Mouse (Mus musculus) embryonic facial prominence, embryonic 13.5 days (tissue): ENCODE results near the gene Iscu. TPM values are rescaled to one million over a fixed set of nuclear protein-coding genes. Genes with fewer than 3 reads are reported as not detected.

Source experiments
- ATAC-seq: fragments of 200-750 bp; cut with Nextera tagmentation; 2 replicates; pipeline ENCODE4 v1.8.0; 2017; ENCODE audit warnings: low read depth; ENCODE audit not compliant: insufficient number of reproducible peaks, insufficient read depth, low FRiP score, low TSS enrichment
- H3K27ac ChIP-seq: fragments of 300-500 bp; sonication (generic); 2 replicates; pipeline ENCODE4 v1.5.1; 2015; ENCODE audit warnings: moderate library complexity, mild to moderate bottlenecking, inconsistent platforms
- H3K27me3 ChIP-seq: fragments of 300-500 bp; sonication (generic); 2 replicates; pipeline ENCODE4 v1.6.1; 2015; ENCODE audit warnings: mild to moderate bottlenecking, inconsistent platforms
- H3K36me3 ChIP-seq: fragments of 300-500 bp; sonication (generic); 2 replicates; pipeline ENCODE4 v1.6.1; 2015; ENCODE audit warnings: mild to moderate bottlenecking, inconsistent platforms
- H3K4me1 ChIP-seq: fragments of 300-500 bp; sonication (generic); 2 replicates; pipeline ENCODE4 v1.6.1; 2015; ENCODE audit warnings: inconsistent platforms
- H3K4me2 ChIP-seq: fragments of 300-500 bp; sonication (generic); 2 replicates; pipeline ENCODE4 v1.6.1; 2015; ENCODE audit warnings: moderate library complexity, mild to moderate bottlenecking, inconsistent platforms
- H3K4me3 ChIP-seq: fragments of 300-500 bp; sonication (generic); 2 replicates; pipeline ENCODE4 v1.5.1; 2015; ENCODE audit warnings: mild to moderate bottlenecking, inconsistent platforms
- H3K9ac ChIP-seq: fragments of 300-500 bp; sonication (generic); 2 replicates; pipeline ENCODE4 v1.6.1; 2015; ENCODE audit warnings: mild to moderate bottlenecking, inconsistent platforms
- H3K9me3 ChIP-seq: fragments of 300-500 bp; sonication (generic); 2 replicates; pipeline ENCODE4 v1.6.1; 2016; ENCODE audit warnings: inconsistent platforms
- WGBS: fragments of 180-500 bp; shearing (Covaris S2); methylation state at CpG from one replicate; pipeline ENCODE4 v1.1.7; 2015; ENCODE audit warnings: mixed read lengths; 5-methylcytosine and 5-hydroxymethylcytosine counted together
- polyA plus RNA-seq: library from polyadenylated mRNA; unstranded; fragments of >200 nt; fragmentation: Nextera tagmentation; extraction: Ambion mirVana; gene quantifications from 2 replicates; pipeline ENCODE4 v1.2.1, GENCODE M21; 2015

Iscu gene
- polyA plus RNA-seq, 1 experiment from 2014 or later = 101 TPM

DNA sequence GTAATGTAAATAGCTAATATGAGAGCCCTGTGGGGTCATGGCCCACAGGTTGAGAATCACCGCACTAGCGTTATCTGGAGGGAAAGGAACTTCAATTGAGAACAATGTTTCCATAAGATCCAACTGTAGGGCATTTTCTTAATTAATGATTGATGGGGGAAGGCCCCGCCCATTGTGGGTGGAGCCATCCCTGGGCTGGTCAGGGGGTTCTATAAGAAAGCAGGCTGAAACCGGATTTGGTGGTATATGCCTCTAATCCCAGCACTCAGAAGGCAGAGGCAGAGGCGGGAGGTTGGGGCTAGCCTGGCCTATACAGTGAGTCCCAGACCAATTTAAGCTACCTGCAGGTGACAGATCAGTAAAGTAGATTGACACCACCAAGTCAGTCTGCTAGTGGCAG, 38.2 kb upstream of the Iscu start:
- 64% methylated on average over 5 of the region's 5 CpGs for WGBS
- H3K4me3 ChIP-seq = no peak overlapping the region
- H3K36me3 ChIP-seq = peaks cover 20% of the 10 kb centered on the region
- no peak overlapping the region for H3K27ac ChIP-seq
- peaks cover 21% of the 10 kb centered on the region for H3K4me1 ChIP-seq
- no peak overlapping the region for H3K4me2 ChIP-seq
- H3K9ac ChIP-seq = no peak overlapping the region
- no peaks in the 10 kb centered on the region for H3K27me3 ChIP-seq
- no peak for ATAC-seq
- H3K9me3 ChIP-seq = no peaks in the 10 kb centered on the region

- H3K4me3 ChIP-seq = peak overlapping the region; percentile 67
- 29% methylated on average over 7 of the region's 7 CpGs for WGBS
- peaks cover 25% of the 10 kb centered on the region for H3K36me3 ChIP-seq
- no peaks in the 10 kb centered on the region for H3K27me3 ChIP-seq
- peak overlapping the region; percentile 88 for H3K4me2 ChIP-seq
- H3K4me1 ChIP-seq = peaks cover 25% of the 10 kb centered on the region
- H3K9me3 ChIP-seq = no peaks in the 10 kb centered on the region
- peak overlapping the region; percentile 90 for H3K27ac ChIP-seq
- 0 out of 2 replicates have a peak, but pooled peaks have one; percentile 40 for ATAC-seq
- peak overlapping the region; percentile 78 for H3K9ac ChIP-seq
These were observed 37.6 kb upstream of the Iscu start for GRCm38 (mm10) chr5:113735023-113735344.

DNA sequence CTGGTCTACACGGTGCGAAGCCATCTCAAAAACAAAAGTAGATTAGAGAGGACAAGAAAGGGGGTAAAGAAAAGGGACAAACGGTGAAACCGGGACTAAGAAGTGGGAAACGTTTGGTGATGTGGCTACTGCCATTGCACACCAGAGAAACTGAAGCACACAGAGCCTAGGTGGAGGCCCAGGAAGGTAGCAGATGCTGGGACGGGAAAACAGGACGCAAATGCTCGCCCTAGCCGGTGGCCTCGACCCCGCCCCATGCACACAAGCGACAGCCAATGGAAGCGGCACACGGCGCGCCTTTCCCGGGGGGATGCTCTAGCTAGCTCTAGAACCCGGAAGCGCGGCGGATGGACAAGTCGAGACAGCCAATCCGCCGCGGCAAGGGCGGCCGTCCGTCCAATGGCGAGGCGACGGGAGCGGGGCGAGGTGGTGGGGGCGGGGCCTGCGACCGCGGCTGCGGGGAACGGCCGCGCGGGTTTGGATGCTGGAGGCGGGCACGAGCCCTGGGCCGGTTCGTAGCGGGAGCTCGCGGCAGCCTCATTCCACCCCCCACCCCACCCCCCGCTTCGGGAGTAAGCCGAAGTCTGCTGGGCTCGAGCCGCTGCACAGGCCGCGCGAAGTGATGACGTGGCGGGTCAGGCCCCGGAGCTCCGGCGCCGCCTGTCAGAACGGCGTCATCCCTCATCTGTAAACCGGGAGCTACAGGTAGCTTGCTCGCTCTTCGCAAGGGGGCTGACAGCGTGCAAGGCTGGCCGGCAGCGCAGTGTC, 37.0 kb upstream of the Iscu start, which contains the start of gene Ficd:
TSS of gene Ficd (plus strand) at position 459 of the 768 bp plus-strand sequence.
- peak within 1 kb of the TSS; percentile 78 for H3K9ac ChIP-seq
- H3K36me3 ChIP-seq = peaks cover 29% of the 10 kb centered on the region
- H3K4me1 ChIP-seq = peaks cover 26% of the 10 kb centered on the region
- no peaks in the 10 kb centered on the region for H3K27me3 ChIP-seq
- H3K4me2 ChIP-seq = peak within 1 kb of the TSS; percentile 88
- H3K9me3 ChIP-seq = no peaks in the 10 kb centered on the region
- under 1% methylated on average over 70 of the region's 71 CpGs for WGBS
- peak within 1 kb of the TSS; percentile 67 for H3K4me3 ChIP-seq
- peak; percentile 93 for ATAC-seq
- peak within 1 kb of the TSS; percentile 90 for H3K27ac ChIP-seq

GRCm38 (mm10) chr5:113736113-113736502, 36.4 kb upstream of the Iscu start:
- H3K36me3 ChIP-seq = peaks cover 35% of the 10 kb centered on the region
- H3K9ac ChIP-seq = peak overlapping the region; percentile 78
- peak; percentile 3; the same call in 1 of the 2 replicates for ATAC-seq
- H3K27ac ChIP-seq = peak overlapping the region; percentile 90
- 6% methylated on average over 10 of the region's 10 CpGs for WGBS
- no peaks in the 10 kb centered on the region for H3K27me3 ChIP-seq
- H3K4me3 ChIP-seq = peak overlapping the region; percentile 67
- no peaks in the 10 kb centered on the region for H3K9me3 ChIP-seq
- peaks cover 32% of the 10 kb centered on the region for H3K4me1 ChIP-seq
- peak overlapping the region; percentile 88 for H3K4me2 ChIP-seq

DNA sequence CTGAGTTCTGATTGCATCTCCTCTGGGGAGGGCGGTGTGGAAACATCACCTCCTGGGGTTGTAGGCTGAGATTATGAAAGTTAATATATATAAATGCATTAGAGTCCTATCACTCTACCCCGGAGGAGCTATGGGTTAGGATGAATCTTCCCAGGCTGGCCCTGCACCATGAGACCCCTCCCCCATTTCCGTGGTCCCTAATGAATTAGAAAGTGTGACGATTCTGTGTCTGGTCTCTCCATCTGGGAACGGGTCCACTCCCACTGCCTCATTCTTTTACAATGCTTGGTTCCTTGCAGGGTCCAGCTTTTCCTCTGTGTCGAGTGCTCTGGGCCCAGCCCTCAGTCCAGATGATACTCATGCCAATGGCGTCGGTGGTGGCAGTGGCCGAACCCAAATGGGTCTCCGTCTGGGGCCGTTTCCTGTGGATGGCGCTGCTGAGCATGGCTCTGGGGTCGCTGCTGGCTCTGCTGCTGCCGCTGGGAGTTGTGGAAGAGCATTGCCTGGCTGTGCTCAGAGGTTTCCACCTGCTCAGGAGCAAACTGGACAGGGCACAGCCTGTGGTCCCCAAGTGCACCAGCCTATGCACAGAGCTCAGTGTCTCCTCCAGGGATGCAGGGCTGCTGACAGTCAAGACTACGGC, 35.9 kb upstream of the Iscu start:
- Histone ChIP-seq H3K4me2 (peak overlapping the region; percentile 88), H3K4me1 (peaks cover 34% of the 10 kb centered on the region), H3K27ac (peak overlapping the region; percentile 90), H3K36me3 (peaks cover 41% of the 10 kb centered on the region), H3K4me3 (peak overlapping the region; percentile 67), H3K27me3 (no peaks in the 10 kb centered on the region), H3K9me3 (no peaks in the 10 kb centered on the region), H3K9ac (peak overlapping the region; percentile 78)
- no peak for ATAC-seq
- 42% methylated on average over 15 of the region's 15 CpGs for WGBS

DNA sequence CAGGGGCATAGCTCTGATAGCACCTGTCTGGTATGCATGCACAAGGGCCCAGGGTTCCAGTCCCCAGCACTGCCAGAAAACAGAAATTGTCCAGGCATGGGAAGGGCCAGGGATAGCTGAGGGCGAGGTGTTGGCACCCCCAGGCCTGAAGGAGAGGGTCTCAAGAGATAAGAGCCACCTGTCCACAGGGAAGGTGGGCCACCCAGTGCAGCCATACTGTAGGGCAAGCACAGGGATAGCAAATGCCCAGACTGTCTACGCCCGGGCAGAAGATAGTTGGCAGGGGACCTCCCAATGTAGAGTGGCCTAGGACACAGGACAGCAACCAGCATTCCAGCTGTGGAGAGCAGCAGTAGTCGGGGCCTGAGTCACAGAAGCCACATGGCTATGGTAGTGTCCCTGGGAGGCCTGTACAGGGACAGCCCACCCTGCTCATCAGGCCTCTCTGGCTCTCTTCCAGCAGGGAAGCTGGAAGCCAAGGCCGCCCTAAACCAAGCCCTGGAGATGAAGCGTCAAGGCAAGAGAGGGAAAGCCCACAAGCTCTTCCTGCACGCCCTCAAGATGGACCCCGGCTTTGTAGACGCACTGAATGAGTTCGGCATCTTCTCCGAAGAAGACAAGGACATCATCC, 34.8 kb upstream of the Iscu start:
- peaks cover 34% of the 10 kb centered on the region for H3K4me1 ChIP-seq
- no peak overlapping the region for H3K9ac ChIP-seq
- H3K4me3 ChIP-seq = no peak overlapping the region
- H3K27ac ChIP-seq = no peak overlapping the region
- no peaks in the 10 kb centered on the region for H3K27me3 ChIP-seq
- no peak overlapping the region for H3K4me2 ChIP-seq
- H3K9me3 ChIP-seq = no peaks in the 10 kb centered on the region
- 86% methylated on average over 11 of the region's 11 CpGs for WGBS
- H3K36me3 ChIP-seq = peaks cover 51% of the 10 kb centered on the region
- ATAC-seq = no peak

- Histone ChIP-seq H3K27me3 (no peaks in the 10 kb centered on the region), H3K36me3 (peaks cover 97% of the 10 kb centered on the region), H3K9me3 (peaks cover 8% of the 10 kb centered on the region; the same call in 1 of the 2 replicates), H3K4me3 (no peak overlapping the region), H3K4me1 (no peaks in the 10 kb centered on the region), H3K27ac (no peak overlapping the region), H3K4me2 (no peak overlapping the region), H3K9ac (no peak overlapping the region)
- WGBS = 94% methylated on average over 5 of the region's 5 CpGs
- no peak for ATAC-seq
These were observed 24.9 kb upstream of the Iscu start for GRCm38 (mm10) chr5:113747629-113748028.

GRCm38 (mm10) chr5:113748556-113749331, 23.8 kb upstream of the Iscu start:
- peaks cover 8% of the 10 kb centered on the region; the same call in 1 of the 2 replicates for H3K9me3 ChIP-seq
- no peak overlapping the region for H3K9ac ChIP-seq
- peaks cover 97% of the 10 kb centered on the region for H3K36me3 ChIP-seq
- H3K27me3 ChIP-seq = no peaks in the 10 kb centered on the region
- H3K27ac ChIP-seq = no peak overlapping the region
- no peak overlapping the region for H3K4me2 ChIP-seq
- H3K4me1 ChIP-seq = no peaks in the 10 kb centered on the region
- WGBS = 95% methylated on average over 13 of the region's 13 CpGs
- no peak for ATAC-seq
- no peak overlapping the region for H3K4me3 ChIP-seq

- ATAC-seq = no peak
These were observed 20.9 kb upstream of the Iscu start for GRCm38 (mm10) chr5:113751521-113752157.

GRCm38 (mm10) chr5:113755347-113756030, 17.1 kb upstream of the Iscu start:
- Histone ChIP-seq H3K27ac (no peak overlapping the region), H3K36me3 (peaks cover 98% of the 10 kb centered on the region)
- 88% methylated on average over 15 of the region's 15 CpGs for WGBS

More at GRCm38 (mm10) chr5:113751521-113752157, 20.9 kb upstream of the Iscu start:
- H3K36me3 ChIP-seq = peaks cover 97% of the 10 kb centered on the region
- H3K27me3 ChIP-seq = no peaks in the 10 kb centered on the region
- no peaks in the 10 kb centered on the region for H3K9me3 ChIP-seq
- no peak overlapping the region for H3K4me3 ChIP-seq
- no peak overlapping the region for H3K4me2 ChIP-seq
- 88% methylated on average over 9 of the region's 9 CpGs for WGBS
- H3K9ac ChIP-seq = no peak overlapping the region
- H3K27ac ChIP-seq = no peak overlapping the region
- H3K4me1 ChIP-seq = no peaks in the 10 kb centered on the region

More at GRCm38 (mm10) chr5:113755347-113756030, 17.1 kb upstream of the Iscu start:
- Histone ChIP-seq H3K27me3 (no peaks in the 10 kb centered on the region), H3K4me3 (no peak overlapping the region), H3K4me2 (no peak overlapping the region), H3K9me3 (no peaks in the 10 kb centered on the region), H3K4me1 (no peaks in the 10 kb centered on the region), H3K9ac (0 out of 2 replicates have a peak overlapping the region, but pooled peaks have one; percentile 36)
- ATAC-seq = no peak
